In genomic region chr12:70911029-70911428, GRCm38 (mm10) we compare ENCODE assay signal across 9 mouse cellular contexts. TPM values are rescaled to one million over a fixed set of nuclear protein-coding genes. Genes with fewer than 3 reads are reported as not detected.
DNase-seq lines count a peak whose midpoint lies in the region; ATAC-seq and TF ChIP-seq lines count a peak whose summit lies in the region.
"Had no signal": no experiment of that assay in that cellular context is flagged by ENCODE, and none has a peak within 500 bp of the region (broad histone marks: within the 10 kb centered on the region; RNA-seq: fewer than 3 reads in every experiment).

No protein-coding gene starts in this region.

- peak; percentile 96 for TF ChIP-seq CTCF in liver, postnatal 0 days (IDR thresholded peaks at IDR 0.05; ENCODE audit: low read depth)
- peak; percentile 90 for TF ChIP-seq CTCF in testis, adult 2 months (IDR thresholded peaks at IDR 0.05; ENCODE audit: control insufficient read depth, insufficient read depth, insufficient replicate concordance, low read depth, low read length)

- H3K27ac ChIP-seq in heart, embryonic 16.5 days (ENCODE audit: low read length) = no peak overlapping the region
- H3K27ac ChIP-seq in liver, postnatal 0 days (ENCODE audit: low read depth) = no peak overlapping the region
- no peak overlapping the region for H3K27ac ChIP-seq in neural tube, embryonic 13.5 days (replicated peaks)
- H3K27ac ChIP-seq in testis, adult 2 months (ENCODE audit: control insufficient read depth, insufficient read depth, low read depth, low read length) = no peak overlapping the region
- H3K27ac ChIP-seq: embryonic facial prominence, embryonic 12.5 days had no signal

- no peaks in the 10 kb centered on the region for H3K36me3 ChIP-seq in heart, embryonic 16.5 days (ENCODE audit: control insufficient read depth, insufficient read depth)
- H3K36me3 ChIP-seq in liver, postnatal 0 days (replicated peaks; ENCODE audit: insufficient read depth, low read length) = no peaks in the 10 kb centered on the region
- no peaks in the 10 kb centered on the region for H3K36me3 ChIP-seq in neural tube, embryonic 13.5 days
- no peaks in the 10 kb centered on the region for H3K36me3 ChIP-seq in testis, adult 2 months (ENCODE audit: control insufficient read depth, insufficient read depth, low read length)
- H3K36me3 ChIP-seq: embryonic facial prominence, embryonic 12.5 days had no signal

- no peak for TF ChIP-seq EP300 in liver, postnatal 0 days (IDR thresholded peaks at IDR 0.05; ENCODE audit: low read depth)

- H3K9me3 ChIP-seq in heart, embryonic 16.5 days (replicated peaks; ENCODE audit: control insufficient read depth, low read length) = no peaks in the 10 kb centered on the region; the same call in 1 of the 2 replicates
- no peaks in the 10 kb centered on the region for H3K9me3 ChIP-seq in liver, postnatal 0 days (ENCODE audit: low read length)
- no peaks in the 10 kb centered on the region for H3K9me3 ChIP-seq in neural tube, embryonic 13.5 days
- H3K9me3 ChIP-seq: embryonic facial prominence, embryonic 12.5 days had no signal

- WGBS in heart, embryonic 16.5 days = 11% methylated on average over 5 of the region's 5 CpGs
- whole genome bisulfite sequencing in liver, postnatal 0 days (ENCODE audit: insufficient replicate concordance) = 7% methylated on average over 5 of the region's 5 CpGs
- 12% methylated on average over 5 of the region's 5 CpGs for WGBS in neural tube, embryonic 13.5 days

- ATAC-seq in erythroid progenitor cell, adult 5-6 weeks (replicated peaks; ENCODE audit: low FRiP score, poor library complexity, severe bottlenecking) = peak; percentile 68
- peak; percentile 71 for ATAC-seq in heart, embryonic 16.5 days (replicated peaks; ENCODE audit: extremely low read depth, insufficient read depth, low FRiP score)
- ATAC-seq in liver, postnatal 0 days = peak; percentile 58
- ATAC-seq in neural tube, embryonic 13.5 days (ENCODE audit: low read depth) = peak; percentile 86

- H3K27me3 ChIP-seq in heart, embryonic 16.5 days (ENCODE audit: control insufficient read depth, insufficient read depth, low read length) = no peaks in the 10 kb centered on the region
- no peaks in the 10 kb centered on the region for H3K27me3 ChIP-seq in liver, postnatal 0 days (ENCODE audit: insufficient read depth, low read length)
- no peaks in the 10 kb centered on the region for H3K27me3 ChIP-seq in neural tube, embryonic 13.5 days
- no peaks in the 10 kb centered on the region for H3K27me3 ChIP-seq in testis, adult 2 months (ENCODE audit: control insufficient read depth, insufficient read depth, low read length)
- H3K27me3 ChIP-seq: embryonic facial prominence, embryonic 12.5 days had no signal

- peaks cover 2% of the 10 kb centered on the region; the same call in 1 of the 2 replicates for H3K4me1 ChIP-seq in heart, embryonic 16.5 days (ENCODE audit: control insufficient read depth, insufficient read depth, low read length)
- H3K4me1 ChIP-seq in liver, postnatal 0 days (ENCODE audit: insufficient read depth) = no peaks in the 10 kb centered on the region
- H3K4me1 ChIP-seq in neural tube, embryonic 13.5 days (replicated peaks) = peaks cover 4% of the 10 kb centered on the region; the same call in 1 of the 2 replicates
- peaks cover 12% of the 10 kb centered on the region for H3K4me1 ChIP-seq in testis, adult 2 months (ENCODE audit: control insufficient read depth, insufficient read depth, low read length)
- H3K4me1 ChIP-seq: embryonic facial prominence, embryonic 12.5 days had no signal

- no peak overlapping the region for H3K4me3 ChIP-seq in heart, embryonic 16.5 days (ENCODE audit: low read length)
- no peak overlapping the region for H3K4me3 ChIP-seq in liver, postnatal 0 days (ENCODE audit: low read depth, low read length)
- H3K4me3 ChIP-seq in neural tube, embryonic 13.5 days = no peak overlapping the region
- peak overlapping the region; percentile 82 for H3K4me3 ChIP-seq in testis, adult 2 months (ENCODE audit: control insufficient read depth, low read depth, low read length)
- H3K4me3 ChIP-seq: embryonic facial prominence, embryonic 12.5 days had no signal

- no peak overlapping the region for H3K9ac ChIP-seq in heart, embryonic 16.5 days (ENCODE audit: low read length)
- no peak overlapping the region for H3K9ac ChIP-seq in liver, postnatal 0 days (replicated peaks)
- no peak overlapping the region for H3K9ac ChIP-seq in neural tube, embryonic 13.5 days
- H3K9ac ChIP-seq: embryonic facial prominence, embryonic 12.5 days had no signal

- H3K4me2 ChIP-seq in heart, embryonic 16.5 days (ENCODE audit: low read depth, low read length) = no peak overlapping the region
- no peak overlapping the region for H3K4me2 ChIP-seq in liver, postnatal 0 days (ENCODE audit: low read depth, low read length)
- no peak overlapping the region for H3K4me2 ChIP-seq in neural tube, embryonic 13.5 days
- H3K4me2 ChIP-seq: embryonic facial prominence, embryonic 12.5 days had no signal

- TF ChIP-seq POLR2A in testis, adult 2 months (IDR thresholded peaks at IDR 0.05; ENCODE audit: control insufficient read depth, low read depth, low read length) = no peak

- peak; percentile 67 for DNase-seq in CD4-positive helper T cell, adult 2 months (ENCODE audit: low read depth, low spot score)
- DNase-seq in brain, adult 2 months (ENCODE audit: low read depth, low spot score) = peak; percentile 88
- DNase-seq in kidney, postnatal 14 days = peak; percentile 85
- peak; percentile 82 for DNase-seq in liver, postnatal 0 days

RNA-seq across cellular contexts. Expression of gene Actr10, which starts 26.6 kb away (rescaled TPM):
- total RNA-seq in erythroid progenitor cell, adult 5-6 weeks (2015; ENCODE audit: low replicate concordance) = 47.2 and 48.6 TPM in 2 replicates
- 11.7 and 11.9 TPM in 2 replicates for total RNA-seq in erythroid progenitor cell, adult 5-6 weeks (2017; ENCODE audit: low replicate concordance)
- polyA plus RNA-seq in heart, embryonic 16.5 days (2015; fragmentation: Nextera tagmentation; extraction: Ambion mirVana) = 184 and 186 TPM in 2 replicates
- 108 and 109 TPM in 2 replicates for polyA plus RNA-seq in liver, postnatal 0 days (2015; fragmentation: Nextera tagmentation; extraction: Ambion mirVana)
- 214 and 256 TPM in 2 replicates for polyA plus RNA-seq in neural tube, embryonic 13.5 days (2015; fragmentation: Nextera tagmentation; extraction: Ambion mirVana)
- polyA plus RNA-seq in testis, adult 2 months (2012; rRNA removed) = 212 and 286 TPM in 2 replicates
